Mouse (Mus musculus) kidney, adult 2 months (tissue): Measurements from ENCODE around the gene Cd40. TPM values are rescaled to one million over a fixed set of nuclear protein-coding genes. Genes with fewer than 3 reads are reported as not detected.

ENCODE experiments used
- DNase-seq: peaks from one replicate; pipeline ENCODE4 v3.0.0; 2021
- H3K27ac ChIP-seq: fragments of 200-500 bp; 2 replicates; pipeline ENCODE4 v1.5.1; 2012; ENCODE audit warnings: low read depth, low read length, control low read depth, inconsistent platforms; ENCODE audit not compliant: insufficient read depth
- H3K27me3 ChIP-seq: fragments of 200-500 bp; replicated peaks from 2 replicates; pipeline ENCODE4 v1.6.1; 2012; ENCODE audit warnings: mild to moderate bottlenecking, moderate library complexity, low read length, inconsistent platforms; ENCODE audit not compliant: control insufficient read depth, insufficient read depth
- H3K36me3 ChIP-seq: fragments of 200-500 bp; 2 replicates; pipeline ENCODE4 v1.6.1; 2012; ENCODE audit warnings: mild to moderate bottlenecking, moderate library complexity, low read length, inconsistent platforms; ENCODE audit not compliant: control insufficient read depth, insufficient read depth
- H3K4me1 ChIP-seq: fragments of 200-500 bp; 2 replicates; pipeline ENCODE4 v1.6.1; 2011; ENCODE audit warnings: low read length; ENCODE audit not compliant: control insufficient read depth, insufficient read depth
- H3K4me3 ChIP-seq: fragments of 200-500 bp; 2 replicates; pipeline ENCODE4 v1.5.1; 2011; ENCODE audit warnings: mild to moderate bottlenecking, low read depth, low read length, control low read depth; ENCODE audit not compliant: insufficient read depth
- CTCF ChIP-seq: fragments of 200-500 bp; conservative IDR thresholded peaks from 2 replicates; pipeline ENCODE4 v1.5.1; 2011; ENCODE audit warnings: low read depth, mild to moderate bottlenecking, control low read depth, low read length, moderate library complexity, mixed read lengths; ENCODE audit not compliant: insufficient read depth, insufficient read length
- POLR2A ChIP-seq: fragments of 200-500 bp; IDR thresholded peaks from one replicate; pipeline ENCODE4 v1.6.1; 2011; ENCODE audit warnings: low read depth, low read length, control low read depth
- WGBS: fragments of 180-500 bp; shearing (Covaris S2); methylation state at CpG from one replicate; pipeline ENCODE4 v1.1.7; 2018; 5-methylcytosine and 5-hydroxymethylcytosine counted together
- polyA plus RNA-seq: library from polyadenylated mRNA; depleted of rRNA; stranded (reverse); fragments of >200 nt; gene quantifications from 2 replicates; pipeline ENCODE4 v1.2.3, GENCODE M21; 2012

Cd40 gene
- polyA plus RNA-seq, 1 experiment = 11.2 TPM

GRCm38 (mm10) chr2:165020490-165020889, 34.9 kb upstream of the Cd40 start:
- Histone ChIP-seq H3K27me3 (no peaks in the 10 kb centered on the region), H3K4me1 (no peaks in the 10 kb centered on the region), H3K27ac (no peak overlapping the region), H3K4me3 (no peak overlapping the region), H3K36me3 (no peaks in the 10 kb centered on the region)
- TF ChIP-seq CTCF = no peak
- WGBS = 91% methylated on average over 3 of the region's 3 CpGs
- DNase-seq = no peak

DNA sequence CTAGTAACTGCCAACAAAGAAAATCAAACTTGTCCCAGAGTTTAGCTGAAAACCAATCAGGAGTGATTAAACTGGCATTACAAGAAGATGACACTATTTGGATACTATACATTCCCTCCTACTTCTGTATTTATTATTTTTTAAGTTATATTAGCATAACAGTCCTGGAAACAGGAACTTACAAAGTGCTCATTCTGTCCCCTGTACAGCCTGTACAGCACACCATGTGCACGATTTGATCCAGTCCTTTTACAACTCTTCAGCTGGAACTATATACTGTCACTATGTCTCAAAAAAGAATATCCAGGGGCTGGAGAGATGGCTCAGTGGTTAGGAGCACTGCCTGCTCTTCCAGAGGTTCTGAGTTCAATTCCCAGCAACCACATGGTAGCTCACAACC, 28.3 kb upstream of the Cd40 start:
- 43% methylated on average over 1 of the region's 1 CpGs for WGBS
- Histone ChIP-seq H3K27ac (no peak overlapping the region), H3K4me3 (no peak overlapping the region), H3K4me1 (no peaks in the 10 kb centered on the region), H3K36me3 (no peaks in the 10 kb centered on the region), H3K27me3 (no peaks in the 10 kb centered on the region)
- no peak for TF ChIP-seq CTCF
- TF ChIP-seq POLR2A = no peak
- no peak for DNase-seq

- 26% methylated on average over 3 of the region's 3 CpGs for WGBS
These were observed 22.9 kb upstream of the Cd40 start for GRCm38 (mm10) chr2:165032533-165032932.

DNA sequence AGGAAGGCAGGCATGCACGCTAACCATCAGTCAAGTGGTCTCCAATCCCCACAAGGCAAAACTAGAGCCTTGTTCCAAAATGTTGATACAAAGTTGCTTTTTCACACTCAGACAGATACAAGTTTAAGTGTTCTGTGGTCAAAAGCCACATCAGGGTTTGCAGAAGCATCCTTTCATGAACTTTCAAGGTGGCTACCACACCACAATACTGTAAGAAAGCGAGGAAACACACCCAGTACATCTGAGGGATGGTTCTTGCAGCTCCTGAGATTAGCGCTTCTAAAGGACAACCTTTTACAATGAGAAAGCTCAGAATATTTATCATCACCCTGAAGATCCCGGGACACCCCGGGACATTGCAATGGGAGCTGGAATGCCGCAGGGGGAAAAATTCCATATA, 22.1 kb upstream of the Cd40 start:
- TF ChIP-seq CTCF (no peak), POLR2A (no peak)
- H3K4me3 ChIP-seq = peak overlapping the region; percentile 10; the same call in 1 of the 2 replicates
- H3K27me3 ChIP-seq = no peaks in the 10 kb centered on the region
- no peak for DNase-seq
- WGBS = 45% methylated on average over 6 of the region's 6 CpGs
- H3K27ac ChIP-seq = no peak overlapping the region; the same call in none of the 2 replicates
- H3K4me1 ChIP-seq = peaks cover 8% of the 10 kb centered on the region; the same call in 1 of the 2 replicates
- H3K36me3 ChIP-seq = no peaks in the 10 kb centered on the region

More at GRCm38 (mm10) chr2:165032533-165032932, 22.9 kb upstream of the Cd40 start:
- Histone ChIP-seq H3K4me1 (peaks cover 8% of the 10 kb centered on the region; the same call in 1 of the 2 replicates), H3K36me3 (no peaks in the 10 kb centered on the region), H3K27me3 (no peaks in the 10 kb centered on the region), H3K4me3 (no peak overlapping the region), H3K27ac (no peak overlapping the region)
- no peak for TF ChIP-seq POLR2A
- peak; percentile 60 for TF ChIP-seq CTCF
- DNase-seq = peak; percentile 45

GRCm38 (mm10) chr2:165034131-165035057, 21.0 kb upstream of the Cd40 start, which contains the start of gene Ncoa5:
Gene Ncoa5, minus strand, starts transcription at chr2:165034867.
- under 1% methylated on average over 84 of the region's 111 CpGs for WGBS
- Histone ChIP-seq H3K27ac (peak within 1 kb of the TSS; percentile 88), H3K36me3 (no peaks in the 10 kb centered on the region), H3K4me1 (peaks cover 8% of the 10 kb centered on the region; the same call in 1 of the 2 replicates), H3K4me3 (peak within 1 kb of the TSS; percentile 94), H3K27me3 (no peaks in the 10 kb centered on the region)
- TF ChIP-seq CTCF = peak; percentile 24; the same call in 1 of the 2 replicates
- no peak for TF ChIP-seq POLR2A
- DNase-seq = peak; percentile 99

DNA sequence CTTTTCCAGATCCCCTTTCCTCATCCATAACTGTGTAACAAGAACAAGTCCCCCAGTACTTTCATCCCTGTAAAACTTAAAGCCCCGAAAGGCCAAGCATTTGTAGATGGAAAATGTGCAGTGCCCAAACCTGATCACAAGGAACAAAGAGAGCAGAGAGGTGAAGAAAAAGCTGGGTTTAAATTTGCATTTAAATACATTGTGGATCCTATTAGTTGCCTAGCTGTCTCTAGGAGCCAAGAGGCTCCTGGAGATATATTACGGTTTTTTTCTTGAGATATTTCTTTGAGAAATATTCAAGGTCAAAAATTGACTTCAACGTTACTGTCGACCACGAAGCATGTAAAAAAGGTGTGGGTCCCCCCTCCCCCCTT, 20.4 kb upstream of the Cd40 start:
- 49% methylated on average over 5 of the region's 5 CpGs for WGBS
- H3K27ac ChIP-seq = no peak overlapping the region
- peaks cover 8% of the 10 kb centered on the region; the same call in 1 of the 2 replicates for H3K4me1 ChIP-seq
- H3K4me3 ChIP-seq = peak overlapping the region; percentile 94
- TF ChIP-seq POLR2A (no peak), CTCF (no peak)
- H3K27me3 ChIP-seq = no peaks in the 10 kb centered on the region
- H3K36me3 ChIP-seq = no peaks in the 10 kb centered on the region
- DNase-seq = no peak

GRCm38 (mm10) chr2:165037415-165037814, 18.0 kb upstream of the Cd40 start:
- Histone ChIP-seq H3K27me3 (no peaks in the 10 kb centered on the region), H3K27ac (no peak overlapping the region), H3K4me3 (no peak overlapping the region), H3K36me3 (no peaks in the 10 kb centered on the region), H3K4me1 (peaks cover 7% of the 10 kb centered on the region; the same call in 1 of the 2 replicates)
- 86% methylated on average over 4 of the region's 4 CpGs for WGBS
- DNase-seq = no peak
- TF ChIP-seq CTCF (no peak), POLR2A (no peak)

GRCm38 (mm10) chr2:165042126-165042525, 13.3 kb upstream of the Cd40 start:
- Histone ChIP-seq H3K27me3 (no peaks in the 10 kb centered on the region), H3K27ac (no peak overlapping the region), H3K4me1 (no peaks in the 10 kb centered on the region), H3K36me3 (no peaks in the 10 kb centered on the region), H3K4me3 (no peak overlapping the region)
- 68% methylated on average over 5 of the region's 5 CpGs for WGBS
- TF ChIP-seq POLR2A (no peak), CTCF (no peak)
- no peak for DNase-seq
